Mouse (Mus musculus) monocyte, adult 59 days (primary cell): ENCODE measurements around the gene Ube2e1. TPM values are rescaled to one million over a fixed set of nuclear protein-coding genes. Genes with fewer than 3 reads are reported as not detected.

Experiments
- total RNA-seq, 2 experiments: library from RNA; stranded (reverse); gene quantifications; one replicate each; pipeline ENCODE4 v1.2.4; 2023

Ube2e1 gene
- total RNA-seq: 10 to 100 TPM; 68.9 to 79.6 TPM

DNA sequence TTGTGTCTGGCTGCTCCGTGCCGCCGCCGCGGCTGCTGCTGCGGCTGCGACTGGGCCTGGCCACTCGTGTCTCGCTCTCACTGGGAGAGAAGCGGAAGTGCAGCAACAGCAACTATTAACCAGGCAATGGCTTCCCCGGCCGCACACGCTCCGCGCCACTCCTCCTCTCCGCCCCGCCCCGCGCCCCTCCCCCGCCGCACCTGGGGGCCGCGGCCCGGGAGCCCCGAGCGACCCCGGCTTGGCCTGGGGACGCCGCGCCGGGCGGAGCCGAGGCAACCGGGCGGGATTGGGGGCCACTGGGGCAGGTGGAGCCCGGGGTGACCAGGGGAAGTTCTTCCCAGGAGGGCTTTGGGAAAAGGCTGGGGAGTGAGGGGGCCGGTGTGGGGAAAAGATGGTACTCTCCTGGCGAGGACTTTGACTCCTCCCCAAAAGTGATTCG lies at the start of gene Ube2e1:
Gene Ube2e1, minus strand, starts transcription at position 167 of the 439 bp plus-strand sequence.

GRCm38 (mm10) chr14:18270529-18271441 lies 60.9 kb downstream of the Ube2e1 start, which contains the start of the genes Nkiras1 and Rpl15:
Gene Nkiras1, plus strand, starts transcription at chr14:18271136.
Gene Rpl15, minus strand, starts transcription at chr14:18271391.

DNA sequence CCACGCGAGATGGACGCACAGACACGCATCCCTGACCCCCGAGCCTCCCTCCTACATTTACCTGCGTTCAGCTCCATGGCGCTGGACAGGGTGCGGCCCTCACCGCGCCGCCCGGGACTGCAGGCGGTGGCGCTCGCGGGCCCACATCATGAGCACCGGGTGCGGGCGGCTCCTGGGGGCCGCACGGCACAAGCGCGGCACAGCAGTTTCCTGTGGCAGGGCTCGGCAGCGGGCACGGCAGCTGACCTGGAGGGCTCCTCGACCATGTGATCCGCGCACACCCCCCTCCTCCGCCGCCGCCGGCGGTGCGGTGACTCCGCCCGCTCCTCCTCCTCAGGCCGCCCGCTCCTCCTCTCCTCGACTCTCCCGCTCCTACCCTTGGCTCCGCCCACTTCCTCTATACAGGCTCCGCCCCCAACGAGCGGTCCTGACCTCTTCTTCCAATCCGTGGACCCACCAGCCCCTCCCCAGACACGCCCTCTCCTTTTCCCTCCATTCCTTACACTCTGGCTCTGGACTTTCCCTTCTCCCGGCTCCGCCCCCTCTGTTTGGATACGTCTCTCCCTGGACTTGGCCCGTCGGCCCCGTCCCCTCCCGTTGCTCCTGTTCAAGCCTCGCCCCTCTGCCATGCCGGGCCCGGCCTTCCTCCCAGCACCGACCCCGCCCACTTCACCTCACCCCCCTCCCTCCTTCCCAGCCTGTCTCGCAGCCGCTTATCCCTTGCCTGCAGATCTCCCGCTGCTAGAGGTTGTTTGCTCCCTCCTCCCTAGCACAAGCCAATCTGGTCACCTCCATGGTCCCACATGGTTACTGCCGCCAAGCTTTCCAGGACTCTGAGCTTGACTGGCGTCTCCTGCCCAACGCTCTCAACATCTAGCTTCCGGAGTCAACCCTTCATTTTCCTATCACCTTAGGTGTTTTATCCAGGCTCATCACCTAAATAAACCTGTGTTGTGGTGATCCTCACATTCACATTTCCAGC lies 92.6 kb downstream of the Ube2e1 start, which contains the start of gene Nr1d2:
Gene Nr1d2, minus strand, starts transcription at position 378 of the 982 bp plus-strand sequence.

Other genes with a start within 250 kb of the Ube2e1 start
- gene Nr1d2, start 92.7 kb downstream of the Ube2e1 start, total RNA-seq: 10 to 100 TPM; 40.5 to 59.6 TPM
- 10 to 100 TPM in 1 of 2 experiments, 1 to 10 TPM in 1; 7.5 to 11.6 TPM for gene Nkiras1, start 60.7 kb downstream of the Ube2e1 start, total RNA-seq
- gene Rpl15, start 60.5 kb downstream of the Ube2e1 start, total RNA-seq: 1,000 to 10,000 TPM in 1 of 2 experiments, 100 to 1,000 TPM in 1; 984 to 1,018 TPM